Mouse (Mus musculus): ENCODE results near the gene Nlrp3.

DNA sequence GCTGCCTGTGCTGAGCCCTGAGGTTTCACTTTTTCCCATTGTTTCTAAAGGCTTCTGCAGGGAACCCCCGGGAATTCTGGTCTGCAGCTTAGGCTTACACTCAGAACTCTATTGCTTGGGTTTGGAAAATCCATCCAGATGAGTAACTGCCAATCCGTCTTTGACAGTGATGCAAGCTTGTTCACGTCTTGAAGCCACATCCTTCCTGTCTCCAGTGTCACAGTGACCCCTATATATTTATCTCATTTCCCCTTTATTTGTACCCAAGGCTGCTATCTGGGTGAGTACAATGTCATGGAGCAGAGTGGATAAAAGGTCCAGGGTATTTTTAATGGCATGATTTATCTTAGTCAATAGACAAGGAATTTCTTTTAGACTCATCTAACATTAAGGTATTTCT, at the start of gene Nlrp3:
- TF ChIP-seq POLR2A (IDR thresholded peaks at IDR 0.05; ENCODE audit: borderline replicate concordance, extremely low read depth, low read depth, low read length) (no peak), CTCF (IDR thresholded peaks at IDR 0.05; ENCODE audit: insufficient read depth, low read length) (no peak)

Data from lung, adult 2 months (tissue).